Mouse (Mus musculus) kidney, adult 2 months (tissue): ENCODE measurements around the gene Olfr875.

Source experiments
- CTCF ChIP-seq: fragments of 200-500 bp; conservative IDR thresholded peaks from 2 replicates; pipeline ENCODE4 v1.5.1; 2011; ENCODE audit warnings: low read depth, mild to moderate bottlenecking, control low read depth, low read length, moderate library complexity, mixed read lengths; ENCODE audit not compliant: insufficient read depth, insufficient read length
- POLR2A ChIP-seq: fragments of 200-500 bp; IDR thresholded peaks from one replicate; pipeline ENCODE4 v1.6.1; 2011; ENCODE audit warnings: low read depth, low read length, control low read depth

GRCm38 (mm10) chr9:37807235-37807634 lies 35.6 kb downstream of the Olfr875 start:
- TF ChIP-seq CTCF (no peak), POLR2A (no peak)
